Mouse (Mus musculus): Measurements from ENCODE around the gene Dpm2. TPM values are rescaled to one million over a fixed set of nuclear protein-coding genes. Genes with fewer than 3 reads are reported as not detected.

Gene Dpm2
- polyA plus RNA-seq, 1 experiment = 73.7 TPM

GRCm38 (mm10) chr2:32586871-32587351 is 16.3 kb downstream of the Dpm2 start, which contains the start of gene St6galnac4:
Gene St6galnac4, plus strand, starts transcription at chr2:32587095.
- Histone ChIP-seq H3K4me3 (ENCODE audit: insufficient read depth, poor library complexity, severe bottlenecking) (peak within 1 kb of the TSS; percentile 71), H3K79me2 (ENCODE audit: control insufficient read depth, insufficient read depth) (peaks cover 49% of the 10 kb centered on the region), H3K79me3 (ENCODE audit: low read depth) (peaks cover 40% of the 10 kb centered on the region), H3K27me3 (ENCODE audit: control insufficient read depth, insufficient read depth, insufficient read length) (no peaks in the 10 kb centered on the region), H3ac (ENCODE audit: control insufficient read depth, insufficient read length, low read depth) (peak within 1 kb of the TSS; percentile 100), H3K36me3 (ENCODE audit: control insufficient read depth, insufficient read depth) (peaks cover 33% of the 10 kb centered on the region)
- peak; percentile 16 for TF ChIP-seq MAX (IDR thresholded peaks at IDR 0.05)
- no peak for TF ChIP-seq CEBPB (IDR thresholded peaks at IDR 0.05; ENCODE audit: low read depth)
- TF ChIP-seq CTCF (IDR thresholded peaks at IDR 0.05; ENCODE audit: control insufficient read depth, insufficient read depth, insufficient read length) = peak; percentile 58
- no peak for TF ChIP-seq USF1 (IDR thresholded peaks at IDR 0.05; ENCODE audit: low read depth)
- TF ChIP-seq MYOD1 (IDR thresholded peaks at IDR 0.05; ENCODE audit: control insufficient read depth, insufficient read length, low read depth) = no peak
- TF ChIP-seq MYOG (IDR thresholded peaks at IDR 0.05; ENCODE audit: control insufficient read depth, extremely low read depth, insufficient read length) = no peak

GRCm38 (mm10) chr2:32587731-32588321 is 17.2 kb downstream of the Dpm2 start:
- H3K27me3 ChIP-seq (ENCODE audit: control insufficient read depth, insufficient read depth, insufficient read length) = no peaks in the 10 kb centered on the region
- peak overlapping the region; percentile 100 for H3ac ChIP-seq (ENCODE audit: control insufficient read depth, insufficient read length, low read depth)
- H3K79me2 ChIP-seq (ENCODE audit: control insufficient read depth, insufficient read depth) = peaks cover 58% of the 10 kb centered on the region
- TF ChIP-seq USF1 (IDR thresholded peaks at IDR 0.05; ENCODE audit: low read depth) = no peak
- TF ChIP-seq MYOG (IDR thresholded peaks at IDR 0.05; ENCODE audit: control insufficient read depth, extremely low read depth, insufficient read length) = no peak
- no peak for TF ChIP-seq CEBPB (IDR thresholded peaks at IDR 0.05; ENCODE audit: low read depth)
- no peak for TF ChIP-seq FOSL1 (IDR thresholded peaks at IDR 0.05; ENCODE audit: insufficient read depth, low read length, poor library complexity, severe bottlenecking)
- peak overlapping the region; percentile 71 for H3K4me3 ChIP-seq (ENCODE audit: insufficient read depth, poor library complexity, severe bottlenecking)
- H3K36me3 ChIP-seq (ENCODE audit: control insufficient read depth, insufficient read depth) = peaks cover 42% of the 10 kb centered on the region
- H3K79me3 ChIP-seq (ENCODE audit: low read depth) = peaks cover 40% of the 10 kb centered on the region

GRCm38 (mm10) chr2:32589213-32589795 is 18.6 kb downstream of the Dpm2 start:
- peaks cover 40% of the 10 kb centered on the region for H3K79me3 ChIP-seq (ENCODE audit: low read depth)
- peak overlapping the region; percentile 16 for H3ac ChIP-seq (ENCODE audit: control insufficient read depth, insufficient read length, low read depth)
- H3K36me3 ChIP-seq (ENCODE audit: control insufficient read depth, insufficient read depth) = peaks cover 56% of the 10 kb centered on the region
- peak overlapping the region; percentile 71 for H3K4me3 ChIP-seq (ENCODE audit: insufficient read depth, poor library complexity, severe bottlenecking)
- TF ChIP-seq MAX (IDR thresholded peaks at IDR 0.05) (peak; percentile 71), USF1 (IDR thresholded peaks at IDR 0.05; ENCODE audit: low read depth) (peak; percentile 75), CTCF (IDR thresholded peaks at IDR 0.05; ENCODE audit: control insufficient read depth, insufficient read depth, insufficient read length) (no peak)
- no peaks in the 10 kb centered on the region for H3K27me3 ChIP-seq (ENCODE audit: control insufficient read depth, insufficient read depth, insufficient read length)
- peaks cover 71% of the 10 kb centered on the region for H3K79me2 ChIP-seq (ENCODE audit: control insufficient read depth, insufficient read depth)

- no peak for TF ChIP-seq USF1 (IDR thresholded peaks at IDR 0.05; ENCODE audit: low read depth)
- no peak for TF ChIP-seq FOSL1 (IDR thresholded peaks at IDR 0.05; ENCODE audit: insufficient read depth, low read length, poor library complexity, severe bottlenecking)
- TF ChIP-seq MYOD1 (IDR thresholded peaks at IDR 0.05; ENCODE audit: control insufficient read depth, insufficient read length, low read depth) = no peak
- TF ChIP-seq CEBPB (IDR thresholded peaks at IDR 0.05; ENCODE audit: low read depth) = no peak
- peaks cover 40% of the 10 kb centered on the region for H3K79me3 ChIP-seq (ENCODE audit: low read depth)
- no peaks in the 10 kb centered on the region for H3K27me3 ChIP-seq (ENCODE audit: control insufficient read depth, insufficient read depth, insufficient read length)
- peaks cover 65% of the 10 kb centered on the region for H3K36me3 ChIP-seq (ENCODE audit: control insufficient read depth, insufficient read depth)
- no peak overlapping the region for H3ac ChIP-seq (ENCODE audit: control insufficient read depth, insufficient read length, low read depth)
- H3K4me3 ChIP-seq (ENCODE audit: insufficient read depth, poor library complexity, severe bottlenecking) = no peak overlapping the region
- H3K79me2 ChIP-seq (ENCODE audit: control insufficient read depth, insufficient read depth) = peaks cover 73% of the 10 kb centered on the region
Observed at GRCm38 (mm10) chr2:32590224-32590623, 19.6 kb downstream of the Dpm2 start.

- Histone ChIP-seq H3ac (ENCODE audit: control insufficient read depth, insufficient read length, low read depth) (no peak overlapping the region), H3K27me3 (ENCODE audit: control insufficient read depth, insufficient read depth, insufficient read length) (no peaks in the 10 kb centered on the region), H3K79me3 (ENCODE audit: low read depth) (peaks cover 40% of the 10 kb centered on the region), H3K4me3 (ENCODE audit: insufficient read depth, poor library complexity, severe bottlenecking) (no peak overlapping the region), H3K79me2 (ENCODE audit: control insufficient read depth, insufficient read depth) (peaks cover 73% of the 10 kb centered on the region), H3K36me3 (ENCODE audit: control insufficient read depth, insufficient read depth) (peaks cover 73% of the 10 kb centered on the region)
- TF ChIP-seq MYOG (IDR thresholded peaks at IDR 0.05; ENCODE audit: control insufficient read depth, extremely low read depth, insufficient read length) (no peak), CEBPB (IDR thresholded peaks at IDR 0.05; ENCODE audit: low read depth) (no peak), MYOD1 (IDR thresholded peaks at IDR 0.05; ENCODE audit: control insufficient read depth, insufficient read length, low read depth) (no peak), CTCF (IDR thresholded peaks at IDR 0.05; ENCODE audit: control insufficient read depth, insufficient read depth, insufficient read length) (no peak), MAX (IDR thresholded peaks at IDR 0.05) (no peak), USF1 (IDR thresholded peaks at IDR 0.05; ENCODE audit: low read depth) (no peak), FOSL1 (IDR thresholded peaks at IDR 0.05; ENCODE audit: insufficient read depth, low read length, poor library complexity, severe bottlenecking) (no peak)
Observed at GRCm38 (mm10) chr2:32591249-32591648, 20.6 kb downstream of the Dpm2 start.

GRCm38 (mm10) chr2:32596725-32597124 is 26.1 kb downstream of the Dpm2 start:
- no peak for TF ChIP-seq MAX (IDR thresholded peaks at IDR 0.05)
- no peak for TF ChIP-seq MYOG (IDR thresholded peaks at IDR 0.05; ENCODE audit: control insufficient read depth, extremely low read depth, insufficient read length)
- no peak for TF ChIP-seq MYOD1 (IDR thresholded peaks at IDR 0.05; ENCODE audit: control insufficient read depth, insufficient read length, low read depth)
- no peak for TF ChIP-seq FOSL1 (IDR thresholded peaks at IDR 0.05; ENCODE audit: insufficient read depth, low read length, poor library complexity, severe bottlenecking)
- TF ChIP-seq CTCF (IDR thresholded peaks at IDR 0.05; ENCODE audit: control insufficient read depth, insufficient read depth, insufficient read length) = no peak
- no peak for TF ChIP-seq USF1 (IDR thresholded peaks at IDR 0.05; ENCODE audit: low read depth)
- no peak for TF ChIP-seq CEBPB (IDR thresholded peaks at IDR 0.05; ENCODE audit: low read depth)
- Histone ChIP-seq H3K79me3 (ENCODE audit: low read depth) (peaks cover 1% of the 10 kb centered on the region), H3K4me3 (ENCODE audit: insufficient read depth, poor library complexity, severe bottlenecking) (no peak overlapping the region), H3K79me2 (ENCODE audit: control insufficient read depth, insufficient read depth) (peaks cover 36% of the 10 kb centered on the region), H3K36me3 (ENCODE audit: control insufficient read depth, insufficient read depth) (peaks cover 53% of the 10 kb centered on the region), H3ac (ENCODE audit: control insufficient read depth, insufficient read length, low read depth) (no peak overlapping the region), H3K27me3 (ENCODE audit: control insufficient read depth, insufficient read depth, insufficient read length) (no peaks in the 10 kb centered on the region)

Data from C2C12 (cell line).